Mouse (Mus musculus) forebrain, embryonic 11.5 days (tissue): ENCODE data around the gene Slc32a1. TPM values are rescaled to one million over a fixed set of nuclear protein-coding genes. Genes with fewer than 3 reads are reported as not detected.

Experiments used
- ATAC-seq: fragments of 200-750 bp; cut with Nextera tagmentation; replicated peaks from 2 replicates; pipeline ENCODE4 v1.8.0; 2017; ENCODE audit warnings: moderate TSS enrichment; ENCODE audit not compliant: low FRiP score
- DNase-seq: peaks from one replicate; pipeline ENCODE4 v3.0.0-alpha.2; 2017; ENCODE audit warnings: low spot score
- H3K27ac ChIP-seq: fragments of 300-500 bp; sonication (generic); 2 replicates; pipeline ENCODE4 v1.5.1; 2014; ENCODE audit warnings: low read depth, low read length
- H3K27me3 ChIP-seq: fragments of 300-500 bp; sonication (generic); 2 replicates; pipeline ENCODE4 v1.6.1; 2014; ENCODE audit warnings: mild to moderate bottlenecking, low read length, mixed read lengths; ENCODE audit not compliant: control insufficient read depth, insufficient read depth
- H3K36me3 ChIP-seq: fragments of 300-500 bp; sonication (generic); 2 replicates; pipeline ENCODE4 v1.6.1; 2014; ENCODE audit warnings: mild to moderate bottlenecking, low read length, moderate library complexity, mixed read lengths; ENCODE audit not compliant: control insufficient read depth, insufficient read depth
- H3K4me1 ChIP-seq: fragments of 300-500 bp; sonication (generic); replicated peaks from 2 replicates; pipeline ENCODE4 v1.6.1; 2014; ENCODE audit warnings: low read length, mixed read lengths; ENCODE audit not compliant: control insufficient read depth, insufficient read depth
- H3K4me2 ChIP-seq: fragments of 300-500 bp; sonication (generic); 2 replicates; pipeline ENCODE4 v1.6.1; 2014; ENCODE audit warnings: low read depth, mild to moderate bottlenecking, low read length, moderate library complexity, mixed read lengths; ENCODE audit not compliant: severe bottlenecking
- H3K4me3 ChIP-seq: fragments of 300-500 bp; sonication (generic); 2 replicates; pipeline ENCODE4 v1.5.1; 2014; ENCODE audit warnings: low read depth, low read length
- H3K9ac ChIP-seq: fragments of 300-500 bp; sonication (generic); 2 replicates; pipeline ENCODE4 v1.6.1; 2014; ENCODE audit warnings: low read length
- H3K9me3 ChIP-seq: fragments of 300-500 bp; sonication (generic); 2 replicates; pipeline ENCODE4 v1.6.1; 2016; ENCODE audit warnings: low read length, mixed read lengths; ENCODE audit not compliant: control insufficient read depth
- WGBS: fragments of 180-500 bp; shearing (Covaris S2); extraction: QIAGEN DNeasy Blood & Tissue Kit; methylation state at CpG from one replicate; pipeline ENCODE4 v1.1.7; 2014; 5-methylcytosine and 5-hydroxymethylcytosine counted together
- polyA plus RNA-seq: library from polyadenylated mRNA; unstranded; fragments of >200 nt; fragmentation: Nextera tagmentation; extraction: Ambion mirVana; gene quantifications from 2 replicates; pipeline ENCODE4 v1.2.1, GENCODE M21; 2014

Gene Slc32a1
- polyA plus RNA-seq, 1 experiment from 2014 or later, result 1.9 TPM

DNA sequence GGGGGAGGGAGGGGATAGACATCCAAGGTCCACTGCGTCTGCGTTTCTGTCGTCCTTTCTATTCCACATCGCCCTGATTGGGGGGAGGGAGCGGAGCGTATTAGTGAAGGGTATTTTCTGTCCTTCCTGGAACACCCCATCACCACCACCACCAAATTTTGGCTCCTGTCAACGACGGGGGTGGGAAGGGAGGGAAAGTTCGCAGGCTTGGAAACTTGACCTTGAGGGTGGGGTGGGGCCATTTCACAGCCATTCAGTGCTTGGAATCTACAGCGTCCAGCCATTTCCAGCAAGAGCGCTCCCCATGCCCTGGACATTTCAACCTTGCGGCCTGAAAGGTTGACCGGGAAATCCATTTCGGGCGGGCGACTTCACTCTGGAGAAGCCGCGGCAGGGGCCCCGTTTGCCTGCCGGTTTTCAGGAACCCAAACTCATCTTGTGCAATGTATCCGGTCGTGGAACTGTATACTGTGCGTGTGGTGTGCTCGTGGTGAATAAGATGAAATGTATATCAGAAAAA, 4.7 kb downstream of the Slc32a1 start:
- Histone ChIP-seq H3K27ac (no peak overlapping the region), H3K4me3 (peak overlapping the region; percentile 18), H3K27me3 (peaks cover 78% of the 10 kb centered on the region), H3K9ac (peak overlapping the region; percentile 8; the same call in 1 of the 2 replicates), H3K36me3 (no peaks in the 10 kb centered on the region), H3K4me2 (peak overlapping the region; percentile 35), H3K4me1 (peaks cover 13% of the 10 kb centered on the region), H3K9me3 (no peaks in the 10 kb centered on the region)
- no peak for ATAC-seq
- DNase-seq, result no peak
- WGBS, result 2% methylated on average over 24 of the region's 24 CpGs

- DNase-seq (no peak), ATAC-seq (no peak)
- Histone ChIP-seq H3K9ac (peak overlapping the region; percentile 29), H3K27me3 (peaks cover 73% of the 10 kb centered on the region), H3K4me3 (peak overlapping the region; percentile 18; the same call in 1 of the 2 replicates), H3K27ac (no peak overlapping the region), H3K36me3 (no peaks in the 10 kb centered on the region), H3K4me1 (peaks cover 13% of the 10 kb centered on the region), H3K4me2 (peak overlapping the region; percentile 35; the same call in 1 of the 2 replicates), H3K9me3 (no peaks in the 10 kb centered on the region)
- WGBS, result 3% methylated on average over 13 of the region's 13 CpGs
Measured at GRCm38 (mm10) chr2:158615702-158616101, 5.1 kb downstream of the Slc32a1 start.

DNA sequence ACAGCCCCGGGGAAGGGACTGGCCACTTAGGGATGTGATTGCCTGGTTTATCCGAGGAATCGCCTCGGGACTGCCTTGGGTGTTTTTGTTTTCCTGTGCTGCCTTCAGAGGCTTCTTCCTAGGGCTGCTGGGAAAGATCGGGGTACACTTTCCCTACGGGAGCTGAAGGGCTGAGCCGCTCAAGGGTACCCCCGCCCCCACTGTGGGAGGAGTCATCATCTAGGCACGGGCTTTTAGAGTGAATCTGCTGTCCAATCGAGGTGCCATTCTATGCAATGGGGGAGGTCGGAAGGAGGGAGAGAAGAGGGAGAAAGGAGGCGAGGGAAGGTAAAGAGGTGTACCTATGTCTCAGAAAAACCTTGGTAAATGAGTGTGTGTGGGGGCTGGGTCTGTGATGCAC, 5.7 kb downstream of the Slc32a1 start:
- peaks cover 9% of the 10 kb centered on the region for H3K4me1 ChIP-seq
- H3K4me2 ChIP-seq, result peak overlapping the region; percentile 32; the same call in 1 of the 2 replicates
- H3K27ac ChIP-seq, result no peak overlapping the region
- H3K27me3 ChIP-seq, result peaks cover 67% of the 10 kb centered on the region
- WGBS, result 0% methylated on average over 12 of the region's 12 CpGs
- H3K9me3 ChIP-seq, result no peaks in the 10 kb centered on the region
- no peak for DNase-seq
- no peak for ATAC-seq
- H3K36me3 ChIP-seq, result no peaks in the 10 kb centered on the region
- peak overlapping the region; percentile 18 for H3K4me3 ChIP-seq
- H3K9ac ChIP-seq, result peak overlapping the region; percentile 29

- Histone ChIP-seq H3K9me3 (no peaks in the 10 kb centered on the region), H3K27ac (no peak overlapping the region), H3K36me3 (no peaks in the 10 kb centered on the region), H3K9ac (no peak overlapping the region), H3K4me3 (no peak overlapping the region), H3K27me3 (peaks cover 62% of the 10 kb centered on the region), H3K4me1 (peaks cover 8% of the 10 kb centered on the region), H3K4me2 (0 out of 2 replicates have a peak overlapping the region, but pooled peaks have one; percentile 5)
- WGBS, result 8% methylated on average over 11 of the region's 11 CpGs
- DNase-seq (no peak), ATAC-seq (no peak)
Measured at GRCm38 (mm10) chr2:158616790-158617189, 6.2 kb downstream of the Slc32a1 start.

- DNase-seq, result peak; percentile 99
- H3K36me3 ChIP-seq, result peaks cover 3% of the 10 kb centered on the region; the same call in 1 of the 2 replicates
- ATAC-seq, result peak; percentile 96
- no peaks in the 10 kb centered on the region for H3K9me3 ChIP-seq
- H3K4me3 ChIP-seq, result peak within 1 kb of the TSS; percentile 93
- peak within 1 kb of the TSS; percentile 84 for H3K4me2 ChIP-seq
- peak within 1 kb of the TSS; percentile 82 for H3K9ac ChIP-seq
- H3K27ac ChIP-seq, result peak within 1 kb of the TSS; percentile 62
- H3K27me3 ChIP-seq, result no peaks in the 10 kb centered on the region
- under 1% methylated on average over 39 of the region's 39 CpGs for WGBS
- H3K4me1 ChIP-seq, result peaks cover 5% of the 10 kb centered on the region; the same call in 1 of the 2 replicates
Measured at GRCm38 (mm10) chr2:158624718-158625222, 14.2 kb downstream of the Slc32a1 start, which contains the start of gene Actr5. Gene Actr5, plus strand, starts transcription at chr2:158624888.

DNA sequence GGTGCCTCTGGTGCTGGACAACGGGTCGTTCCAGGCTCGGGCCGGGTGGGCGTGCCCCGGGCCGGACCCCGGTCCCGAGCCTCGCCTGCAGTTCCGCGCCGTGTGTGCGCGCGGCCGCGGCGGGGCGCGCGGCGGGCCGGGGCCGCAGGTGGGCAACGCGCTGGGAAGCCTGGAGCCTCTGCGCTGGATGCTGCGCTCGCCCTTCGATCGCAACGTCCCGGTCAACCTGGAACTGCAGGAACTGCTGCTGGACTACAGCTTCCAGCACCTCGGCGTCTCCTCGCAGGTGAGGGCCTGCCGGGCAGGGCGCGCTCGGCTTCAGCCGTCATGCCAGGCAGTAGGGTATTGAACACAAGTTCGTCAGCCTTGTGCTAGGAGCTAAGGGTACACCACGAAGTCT, 14.7 kb downstream of the Slc32a1 start:
- Histone ChIP-seq H3K9me3 (no peaks in the 10 kb centered on the region), H3K4me1 (peaks cover 5% of the 10 kb centered on the region; the same call in 1 of the 2 replicates), H3K27me3 (no peaks in the 10 kb centered on the region), H3K36me3 (peaks cover 3% of the 10 kb centered on the region; the same call in 1 of the 2 replicates), H3K4me2 (peak overlapping the region; percentile 84), H3K27ac (peak overlapping the region; percentile 62), H3K4me3 (peak overlapping the region; percentile 93), H3K9ac (peak overlapping the region; percentile 82)
- ATAC-seq (no peak; the same call in 1 of the 2 replicates), DNase-seq (no peak)
- under 1% methylated on average over 44 of the region's 44 CpGs for WGBS

DNA sequence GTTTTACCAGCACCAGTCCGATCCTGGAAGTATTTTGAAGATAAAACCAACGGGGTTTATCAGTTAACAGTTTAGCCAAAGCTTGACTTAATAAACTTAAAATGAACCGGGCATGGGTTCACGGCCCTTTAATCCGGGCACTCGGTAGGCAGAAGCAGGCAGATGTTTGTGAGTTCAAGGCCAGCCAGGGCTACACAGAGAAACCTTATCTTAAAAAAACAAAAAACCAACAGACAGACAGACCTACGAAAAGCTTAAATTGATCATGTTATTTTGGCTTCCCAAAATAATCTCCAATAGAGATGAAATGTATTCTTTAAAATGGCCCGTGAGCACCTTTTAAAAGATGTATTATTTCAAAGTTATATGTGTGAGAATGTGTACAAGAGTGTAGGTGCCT, 15.1 kb downstream of the Slc32a1 start:
- ATAC-seq (no peak), DNase-seq (no peak)
- Histone ChIP-seq H3K36me3 (peaks cover 3% of the 10 kb centered on the region; the same call in 1 of the 2 replicates), H3K9me3 (no peaks in the 10 kb centered on the region), H3K4me3 (peak overlapping the region; percentile 93), H3K27me3 (no peaks in the 10 kb centered on the region), H3K4me1 (peaks cover 5% of the 10 kb centered on the region; the same call in 1 of the 2 replicates), H3K9ac (peak overlapping the region; percentile 82), H3K27ac (no peak overlapping the region), H3K4me2 (peak overlapping the region; percentile 84)
- 45% methylated on average over 8 of the region's 8 CpGs for WGBS

GRCm38 (mm10) chr2:158628858-158629257, 18.3 kb downstream of the Slc32a1 start:
- H3K27me3 ChIP-seq, result no peaks in the 10 kb centered on the region
- H3K9me3 ChIP-seq, result no peaks in the 10 kb centered on the region
- no peak overlapping the region for H3K4me3 ChIP-seq
- DNase-seq (no peak), ATAC-seq (no peak)
- 69% methylated on average over 3 of the region's 3 CpGs for WGBS
- H3K9ac ChIP-seq, result no peak overlapping the region
- H3K27ac ChIP-seq, result no peak overlapping the region
- no peak overlapping the region for H3K4me2 ChIP-seq
- peaks cover 11% of the 10 kb centered on the region; the same call in 1 of the 2 replicates for H3K36me3 ChIP-seq
- H3K4me1 ChIP-seq, result peaks cover 5% of the 10 kb centered on the region; the same call in 1 of the 2 replicates
